Mouse (Mus musculus): ENCODE results near the gene Rasal3. TPM values are rescaled to one million over a fixed set of nuclear protein-coding genes. Genes with fewer than 3 reads are reported as not detected.

Rasal3 gene
- 0.63 and 0.77 TPM in 2 replicates for polyA plus RNA-seq (2014; fragmentation: Nextera tagmentation; extraction: Ambion mirVana)

- Histone ChIP-seq H3K9ac (replicated peaks; ENCODE audit: low read length) (no peak within 1 kb of the TSS), H3K4me2 (ENCODE audit: low read depth, low read length) (no peak within 1 kb of the TSS), H3K27ac (replicated peaks; ENCODE audit: low read depth, low read length) (no peak within 1 kb of the TSS), H3K36me3 (replicated peaks; ENCODE audit: control insufficient read depth, insufficient read depth, low read depth, low read length) (no peaks in the 10 kb centered on the region), H3K9me3 (replicated peaks; ENCODE audit: control insufficient read depth, low read length) (no peaks in the 10 kb centered on the region), H3K4me3 (ENCODE audit: low read depth, low read length) (no peak within 1 kb of the TSS), H3K27me3 (ENCODE audit: control insufficient read depth, insufficient read depth, low read length) (no peaks in the 10 kb centered on the region; the same call in none of the 2 replicates), H3K4me1 (ENCODE audit: control insufficient read depth, insufficient read depth, low read length) (no peaks in the 10 kb centered on the region)
- ATAC-seq (replicated peaks; ENCODE audit: insufficient number of reproducible peaks, low FRiP score, low TSS enrichment, low read depth) (no peak), DNase-seq (ENCODE audit: low spot score) (no peak)
- WGBS: 75% methylated on average over 8 of the region's 8 CpGs
These were observed at the start of gene Rasal3 for GRCm38 (mm10) chr17:32403417-32403816. Gene Rasal3, minus strand, starts transcription at chr17:32403583.

GRCm38 (mm10) chr17:32452482-32452881 is 49.1 kb upstream of the Rasal3 start, which contains the start of gene Cyp4f39:
Gene Cyp4f39, plus strand, starts transcription at chr17:32452723.
- ATAC-seq (replicated peaks; ENCODE audit: insufficient number of reproducible peaks, low FRiP score, low TSS enrichment, low read depth) (peak; percentile 65; the same call in 1 of the 2 replicates), DNase-seq (ENCODE audit: low spot score) (peak; percentile 70)
- Histone ChIP-seq H3K9ac (replicated peaks; ENCODE audit: low read length) (no peak within 1 kb of the TSS), H3K9me3 (replicated peaks; ENCODE audit: control insufficient read depth, low read length) (no peaks in the 10 kb centered on the region), H3K4me3 (ENCODE audit: low read depth, low read length) (peak within 1 kb of the TSS; percentile 15; the same call in 1 of the 2 replicates), H3K27ac (replicated peaks; ENCODE audit: low read depth, low read length) (no peak within 1 kb of the TSS), H3K4me2 (ENCODE audit: low read depth, low read length) (peak within 1 kb of the TSS; percentile 59), H3K27me3 (ENCODE audit: control insufficient read depth, insufficient read depth, low read length) (no peaks in the 10 kb centered on the region), H3K4me1 (ENCODE audit: control insufficient read depth, insufficient read depth, low read length) (no peaks in the 10 kb centered on the region), H3K36me3 (replicated peaks; ENCODE audit: control insufficient read depth, insufficient read depth, low read depth, low read length) (no peaks in the 10 kb centered on the region)
- WGBS: 1% methylated on average over 16 of the region's 19 CpGs

GRCm38 (mm10) chr17:32450844-32451537 is 47.6 kb upstream of the Rasal3 start:
- H3K9ac ChIP-seq (replicated peaks; ENCODE audit: low read length): no peak overlapping the region
- no peaks in the 10 kb centered on the region for H3K27me3 ChIP-seq (ENCODE audit: control insufficient read depth, insufficient read depth, low read length)
- DNase-seq (ENCODE audit: low spot score) (peak; percentile 6), ATAC-seq (replicated peaks; ENCODE audit: insufficient number of reproducible peaks, low FRiP score, low TSS enrichment, low read depth) (no peak)
- no peaks in the 10 kb centered on the region for H3K36me3 ChIP-seq (replicated peaks; ENCODE audit: control insufficient read depth, insufficient read depth, low read depth, low read length)
- H3K4me3 ChIP-seq (ENCODE audit: low read depth, low read length): no peak overlapping the region
- no peak overlapping the region for H3K27ac ChIP-seq (replicated peaks; ENCODE audit: low read depth, low read length)
- no peak overlapping the region for H3K4me2 ChIP-seq (ENCODE audit: low read depth, low read length)
- no peaks in the 10 kb centered on the region for H3K4me1 ChIP-seq (ENCODE audit: control insufficient read depth, insufficient read depth, low read length)
- no peaks in the 10 kb centered on the region for H3K9me3 ChIP-seq (replicated peaks; ENCODE audit: control insufficient read depth, low read length)
- WGBS: 40% methylated on average over 2 of the region's 2 CpGs

GRCm38 (mm10) chr17:32449042-32449441 is 45.7 kb upstream of the Rasal3 start:
- H3K4me2 ChIP-seq (ENCODE audit: low read depth, low read length): no peak overlapping the region
- no peaks in the 10 kb centered on the region for H3K4me1 ChIP-seq (ENCODE audit: control insufficient read depth, insufficient read depth, low read length)
- H3K27me3 ChIP-seq (ENCODE audit: control insufficient read depth, insufficient read depth, low read length): no peaks in the 10 kb centered on the region
- H3K4me3 ChIP-seq (ENCODE audit: low read depth, low read length): no peak overlapping the region
- ATAC-seq (replicated peaks; ENCODE audit: insufficient number of reproducible peaks, low FRiP score, low TSS enrichment, low read depth): no peak
- 88% methylated on average over 1 of the region's 1 CpGs for WGBS
- no peaks in the 10 kb centered on the region for H3K36me3 ChIP-seq (replicated peaks; ENCODE audit: control insufficient read depth, insufficient read depth, low read depth, low read length)
- no peak for DNase-seq (ENCODE audit: low spot score)
- H3K9me3 ChIP-seq (replicated peaks; ENCODE audit: control insufficient read depth, low read length): no peaks in the 10 kb centered on the region
- no peak overlapping the region for H3K27ac ChIP-seq (replicated peaks; ENCODE audit: low read depth, low read length)
- H3K9ac ChIP-seq (replicated peaks; ENCODE audit: low read length): no peak overlapping the region

GRCm38 (mm10) chr17:32447195-32447594 is 43.8 kb upstream of the Rasal3 start:
- no peak for ATAC-seq (replicated peaks; ENCODE audit: insufficient number of reproducible peaks, low FRiP score, low TSS enrichment, low read depth)
- no peak for DNase-seq (ENCODE audit: low spot score)
- no peak overlapping the region for H3K9ac ChIP-seq (replicated peaks; ENCODE audit: low read length)
- no peaks in the 10 kb centered on the region for H3K4me1 ChIP-seq (ENCODE audit: control insufficient read depth, insufficient read depth, low read length)
- H3K9me3 ChIP-seq (replicated peaks; ENCODE audit: control insufficient read depth, low read length): no peaks in the 10 kb centered on the region
- no peaks in the 10 kb centered on the region for H3K27me3 ChIP-seq (ENCODE audit: control insufficient read depth, insufficient read depth, low read length)
- no peaks in the 10 kb centered on the region for H3K36me3 ChIP-seq (replicated peaks; ENCODE audit: control insufficient read depth, insufficient read depth, low read depth, low read length)
- no peak overlapping the region for H3K4me3 ChIP-seq (ENCODE audit: low read depth, low read length)
- H3K27ac ChIP-seq (replicated peaks; ENCODE audit: low read depth, low read length): no peak overlapping the region
- H3K4me2 ChIP-seq (ENCODE audit: low read depth, low read length): no peak overlapping the region

- whole genome bisulfite sequencing: 75% methylated on average over 5 of the region's 5 CpGs
- Histone ChIP-seq H3K4me1 (ENCODE audit: control insufficient read depth, insufficient read depth, low read length) (no peaks in the 10 kb centered on the region), H3K36me3 (replicated peaks; ENCODE audit: control insufficient read depth, insufficient read depth, low read depth, low read length) (no peaks in the 10 kb centered on the region), H3K4me2 (ENCODE audit: low read depth, low read length) (no peak overlapping the region), H3K9ac (replicated peaks; ENCODE audit: low read length) (no peak overlapping the region), H3K27me3 (ENCODE audit: control insufficient read depth, insufficient read depth, low read length) (no peaks in the 10 kb centered on the region), H3K9me3 (replicated peaks; ENCODE audit: control insufficient read depth, low read length) (no peaks in the 10 kb centered on the region), H3K27ac (replicated peaks; ENCODE audit: low read depth, low read length) (no peak overlapping the region), H3K4me3 (ENCODE audit: low read depth, low read length) (no peak overlapping the region)
- ATAC-seq (replicated peaks; ENCODE audit: insufficient number of reproducible peaks, low FRiP score, low TSS enrichment, low read depth): no peak
- DNase-seq (ENCODE audit: low spot score): no peak
These were observed 41.6 kb upstream of the Rasal3 start for GRCm38 (mm10) chr17:32445016-32445415.

- no peak overlapping the region for H3K27ac ChIP-seq (replicated peaks; ENCODE audit: low read depth, low read length)
- WGBS: 77% methylated on average over 6 of the region's 6 CpGs
- no peaks in the 10 kb centered on the region for H3K36me3 ChIP-seq (replicated peaks; ENCODE audit: control insufficient read depth, insufficient read depth, low read depth, low read length)
- no peak overlapping the region for H3K4me2 ChIP-seq (ENCODE audit: low read depth, low read length)
- ATAC-seq (replicated peaks; ENCODE audit: insufficient number of reproducible peaks, low FRiP score, low TSS enrichment, low read depth): no peak
- H3K4me1 ChIP-seq (ENCODE audit: control insufficient read depth, insufficient read depth, low read length): no peaks in the 10 kb centered on the region
- no peak overlapping the region for H3K9ac ChIP-seq (replicated peaks; ENCODE audit: low read length)
- H3K4me3 ChIP-seq (ENCODE audit: low read depth, low read length): no peak overlapping the region
- DNase-seq (ENCODE audit: low spot score): no peak
- no peaks in the 10 kb centered on the region for H3K27me3 ChIP-seq (ENCODE audit: control insufficient read depth, insufficient read depth, low read length)
- H3K9me3 ChIP-seq (replicated peaks; ENCODE audit: control insufficient read depth, low read length): no peaks in the 10 kb centered on the region
These were observed 39.9 kb upstream of the Rasal3 start for GRCm38 (mm10) chr17:32443245-32443644.

- Histone ChIP-seq H3K9me3 (replicated peaks; ENCODE audit: control insufficient read depth, low read length) (no peaks in the 10 kb centered on the region), H3K9ac (replicated peaks; ENCODE audit: low read length) (no peak overlapping the region), H3K36me3 (replicated peaks; ENCODE audit: control insufficient read depth, insufficient read depth, low read depth, low read length) (no peaks in the 10 kb centered on the region), H3K27me3 (ENCODE audit: control insufficient read depth, insufficient read depth, low read length) (no peaks in the 10 kb centered on the region), H3K4me3 (ENCODE audit: low read depth, low read length) (no peak overlapping the region), H3K4me1 (ENCODE audit: control insufficient read depth, insufficient read depth, low read length) (no peaks in the 10 kb centered on the region), H3K27ac (replicated peaks; ENCODE audit: low read depth, low read length) (no peak overlapping the region), H3K4me2 (ENCODE audit: low read depth, low read length) (no peak overlapping the region)
- 90% methylated on average over 4 of the region's 4 CpGs for WGBS
- DNase-seq (ENCODE audit: low spot score): no peak
- no peak for ATAC-seq (replicated peaks; ENCODE audit: insufficient number of reproducible peaks, low FRiP score, low TSS enrichment, low read depth)
These were observed 33.7 kb upstream of the Rasal3 start for GRCm38 (mm10) chr17:32437106-32437505.

All from embryonic facial prominence, embryonic 11.5 days (tissue).